ENCODE assay signal across 8 mouse cellular contexts in genomic region chr17:80017389-80017788, GRCm38 (mm10). TPM values are rescaled to one million over a fixed set of nuclear protein-coding genes. Genes with fewer than 3 reads are reported as not detected.
DNase-seq lines count a peak whose midpoint lies in the region; TF ChIP-seq lines count a peak whose summit lies in the region.

No protein-coding gene starts in this region.

- H3K27ac ChIP-seq in gastrocnemius, adult 2 months: no peak overlapping the region
- no peak overlapping the region for H3K27ac ChIP-seq in bone marrow macrophage, adult 2 months (ENCODE audit: insufficient read depth, low read depth, low read length)
- no peak overlapping the region for H3K27ac ChIP-seq in embryonic fibroblast, embryonic 13.5 days (ENCODE audit: insufficient read depth, low read length)
- no peak overlapping the region for H3K27ac ChIP-seq in small intestine, adult 2 months (ENCODE audit: insufficient read depth, low read depth, low read length)

- H3K36me3 ChIP-seq in small intestine, adult 2 months (ENCODE audit: control insufficient read depth, insufficient read depth, low read length): no peaks in the 10 kb centered on the region

- peak; percentile 86 for TF ChIP-seq CTCF in gastrocnemius, adult 2 months (IDR thresholded peaks at IDR 0.05)
- TF ChIP-seq CTCF in bone marrow macrophage, adult 2 months (IDR thresholded peaks at IDR 0.05; ENCODE audit: low read depth, low read length): peak; percentile 69
- 0 out of 2 replicates have a peak, but pooled peaks have one; percentile 10 for TF ChIP-seq CTCF in embryonic fibroblast, embryonic 13.5 days (IDR thresholded peaks at IDR 0.05; ENCODE audit: borderline replicate concordance, insufficient read depth, low read length)
- peak; percentile 63 for TF ChIP-seq CTCF in lung, adult 2 months (IDR thresholded peaks at IDR 0.05; ENCODE audit: insufficient read depth, low read length)
- TF ChIP-seq CTCF in small intestine, adult 2 months (IDR thresholded peaks at IDR 0.05; ENCODE audit: extremely low read depth, insufficient read length, insufficient replicate concordance, low read depth, low read length): peak; percentile 66; the same call in 1 of the 2 replicates

- intact Hi-C loops in gastrocnemius, adult 2 months (cut with DNase I): loop anchor here (10.0 kb wide), 1 partner anchor 353 kb away; no protein-coding TSS in a partner anchor

- no peak overlapping the region for H3K4me3 ChIP-seq in gastrocnemius, adult 2 months
- H3K4me3 ChIP-seq in bone marrow macrophage, adult 2 months (ENCODE audit: insufficient read depth, low read length): no peak overlapping the region
- no peak overlapping the region for H3K4me3 ChIP-seq in embryonic fibroblast, embryonic 13.5 days (ENCODE audit: insufficient read depth, low read length)
- H3K4me3 ChIP-seq in lung, adult 2 months (replicated peaks; ENCODE audit: extremely low read depth, low read depth, low read length): no peak overlapping the region
- H3K4me3 ChIP-seq in small intestine, adult 2 months (ENCODE audit: low read depth, low read length): no peak overlapping the region

- 47% methylated on average over 12 of the region's 12 CpGs for WGBS in lung, adult 2 months
- WGBS in small intestine, adult 2 months: 58% methylated on average over 12 of the region's 12 CpGs

- no peaks in the 10 kb centered on the region for H3K4me1 ChIP-seq in bone marrow macrophage, adult 2 months (ENCODE audit: control insufficient read depth, insufficient read depth, low read length)
- no peaks in the 10 kb centered on the region for H3K4me1 ChIP-seq in embryonic fibroblast, embryonic 13.5 days (ENCODE audit: control insufficient read depth, insufficient read depth, low read length)
- H3K4me1 ChIP-seq in lung, adult 2 months (ENCODE audit: control insufficient read depth, insufficient read depth, low read length): no peaks in the 10 kb centered on the region
- H3K4me1 ChIP-seq in small intestine, adult 2 months (ENCODE audit: control insufficient read depth, insufficient read depth, insufficient read length, low read length): peaks cover 6% of the 10 kb centered on the region

- DNase-seq in gastrocnemius, adult 2 months: peak; percentile 59
- no peak for DNase-seq in gastrocnemius, adult 8-10 months (ENCODE audit: low spot score in 2 of 2)
- DNase-seq in CD4-positive helper T cell, adult 2 months (ENCODE audit: low read depth, low spot score): peak; percentile 59
- DNase-seq in kidney, postnatal 36 days: peak; percentile 58 to 80
- DNase-seq in lung, adult 2 months: peak; percentile 51

- TF ChIP-seq POLR2A in bone marrow macrophage, adult 2 months (IDR thresholded peaks at IDR 0.05; ENCODE audit: borderline replicate concordance, low read depth, low read length): no peak
- TF ChIP-seq POLR2A in embryonic fibroblast, embryonic 13.5 days (IDR thresholded peaks at IDR 0.05; ENCODE audit: low read depth, low read length): no peak
- TF ChIP-seq POLR2A in lung, adult 2 months (IDR thresholded peaks at IDR 0.05; ENCODE audit: borderline replicate concordance, extremely low read depth, low read depth, low read length): no peak
- no peak for TF ChIP-seq POLR2A in small intestine, adult 2 months (IDR thresholded peaks at IDR 0.05; ENCODE audit: low read depth, low read length)

- no peaks in the 10 kb centered on the region for H3K27me3 ChIP-seq in small intestine, adult 2 months (ENCODE audit: control insufficient read depth, insufficient read depth, low read length)

RNA-seq across cellular contexts. Expression of gene Hnrnpll, which starts 44.7 kb away (rescaled TPM):
- 10 to 100 TPM; 16.4 to 18.7 TPM for total RNA-seq in gastrocnemius, adult 2 months (2021)
- 10 to 100 TPM; 15.5 to 16.7 (median 16.0) TPM for total RNA-seq in gastrocnemius, adult 8-10 months (2022)
- polyA plus RNA-seq in bone marrow macrophage, adult 2 months (2012; ENCODE audit: insufficient read depth, insufficient read length, missing spikeins): 44.9 and 47.7 TPM in 2 replicates
- 56.4 and 62.8 TPM in 2 replicates for polyA plus RNA-seq in embryonic fibroblast, embryonic 13.5 days (2011; ENCODE audit: insufficient read length, low read depth, missing spikeins)
- 18.2 and 18.5 TPM in 2 replicates for polyA plus RNA-seq in lung, adult 2 months (2012; rRNA removed)
- polyA plus RNA-seq in small intestine, adult 2 months (2012; rRNA removed): 4.9 and 10.7 TPM in 2 replicates

Comparison
In these comparisons a context has a peak if more than half of its experiments do, and no peak if none do; other contexts are left out.
1. DNase-seq: peak in gastrocnemius, adult 2 months (single experiment), CD4-positive helper T cell, adult 2 months (single experiment), kidney, postnatal 36 days (2 of 2) and lung, adult 2 months (single experiment); none in gastrocnemius, adult 8-10 months (0 of 2).
2. CTCF ChIP-seq: peak in every context shown above with its lines; median percentile 86 in gastrocnemius, adult 2 months; 69 in bone marrow macrophage, adult 2 months; 66 in small intestine, adult 2 months; 63 in lung, adult 2 months; 10 in embryonic fibroblast, embryonic 13.5 days.